Mouse (Mus musculus): ENCODE data around the gene Pigf.

GRCm38 (mm10) chr17:86947840-86948796 lies 77.1 kb downstream of the Pigf start, which contains the start of gene Atp6v1e2:
- TF ChIP-seq POLR2A (IDR thresholded peaks at IDR 0.05; ENCODE audit: low read depth, low read length) (no peak), CTCF (IDR thresholded peaks at IDR 0.05; ENCODE audit: borderline replicate concordance, insufficient read depth, low read length) (no peak)

All from embryonic fibroblast, embryonic 13.5 days (primary cell).